Comparison of ENCODE assay signal across 8 mouse cellular contexts in genomic region chr2:131353564-131353915, GRCm38 (mm10). TPM values are rescaled to one million over a fixed set of nuclear protein-coding genes. Genes with fewer than 3 reads are reported as not detected.
DNase-seq lines count a peak whose midpoint lies in the region; ATAC-seq and TF ChIP-seq lines count a peak whose summit lies in the region.

No protein-coding gene starts in this region.

- DNase-seq in embryo, embryonic 10.5 days (ENCODE audit: low spot score) = peak; percentile 8
- no peak for DNase-seq in embryo, embryonic 9.5 days (ENCODE audit: extremely low spot score)
- DNase-seq in testis, postnatal 14 days (ENCODE audit: low spot score) = no peak
- no peak for DNase-seq in right cerebral cortex, adult 2 months (ENCODE audit: low spot score in 2 of 2)
- DNase-seq in frontal cortex, postnatal 25 days (ENCODE audit: low spot score in 2 of 2) = no peak
- no peak for DNase-seq in adrenal gland, postnatal 36 days

- H3K4me3 ChIP-seq in testis, adult 2 months (ENCODE audit: control insufficient read depth, low read depth, low read length) = peak overlapping the region; percentile 91

- no peaks in the 10 kb centered on the region for H3K27me3 ChIP-seq in testis, adult 2 months (ENCODE audit: control insufficient read depth, insufficient read depth, low read length)

- no peak for TF ChIP-seq CTCF in testis, adult 2 months (IDR thresholded peaks at IDR 0.05; ENCODE audit: control insufficient read depth, insufficient read depth, insufficient replicate concordance, low read depth, low read length)

- H3K36me3 ChIP-seq in testis, adult 2 months (ENCODE audit: control insufficient read depth, insufficient read depth, low read length) = no peaks in the 10 kb centered on the region

- peaks cover 4% of the 10 kb centered on the region for H3K4me1 ChIP-seq in testis, adult 2 months (ENCODE audit: control insufficient read depth, insufficient read depth, low read length)

- no peak for TF ChIP-seq POLR2A in testis, adult 2 months (IDR thresholded peaks at IDR 0.05; ENCODE audit: control insufficient read depth, low read depth, low read length)

- peak; percentile 38 for ATAC-seq in megakaryocyte, adult 5-6 weeks (ENCODE audit: poor library complexity, severe bottlenecking)

- H3K27ac ChIP-seq in testis, adult 2 months (ENCODE audit: control insufficient read depth, insufficient read depth, low read depth, low read length) = no peak overlapping the region

RNA-seq across cellular contexts. Expression of gene Rnf24, which starts 0.8 kb away (rescaled TPM):
- polyA plus RNA-seq in testis, adult 2 months (2012; rRNA removed) = 55.4 and 64.7 TPM in 2 replicates
- total RNA-seq in megakaryocyte, adult 5-6 weeks (2015) = 3.6 and 4.0 TPM in 2 replicates
- total RNA-seq in megakaryocyte, adult 5-6 weeks (2017) = 1.8 and 3.9 TPM in 2 replicates
- 1 to 10 TPM; 7.1 to 9.4 TPM for total RNA-seq in adrenal gland, postnatal 36 days (2021)
